Mouse (Mus musculus): ENCODE results near the gene Spon1. TPM values are rescaled to one million over a fixed set of nuclear protein-coding genes. Genes with fewer than 3 reads are reported as not detected.

Gene Spon1
- total and polyA plus RNA-seq, 3 experiments: not detected

- dilution Hi-C loops (cut with MboI; ENCODE audit: extremely low pct_ligation_motif_present, extremely low pct_unique_long_range_greater_than_20kb, low sequenced_read_pairs) (no loop called here), in situ Hi-C loops (cut with MboI; ENCODE audit: low pct_ligation_motif_present, low pct_unique_long_range_greater_than_20kb, low sequenced_read_pairs) (no loop called here)
- DNase-seq (ENCODE audit: extremely low read depth): no peak
- no peaks in the 10 kb centered on the region for H3K36me3 ChIP-seq (replicated peaks in 1 of 2; ENCODE audit: control insufficient read depth in 1 of 2, insufficient read depth in 1 of 2, low read length in 1 of 2)
- no peak for TF ChIP-seq CHD1 (IDR thresholded peaks at IDR 0.05; ENCODE audit: low read depth, low read length)
- TF ChIP-seq MAZ (IDR thresholded peaks at IDR 0.05; ENCODE audit: low read depth, low read length): no peak
- TF ChIP-seq ELF1 (IDR thresholded peaks at IDR 0.05; ENCODE audit: low read depth, low read length): no peak
- TF ChIP-seq GABPA (IDR thresholded peaks at IDR 0.05; ENCODE audit: insufficient replicate concordance, low read depth, low read length): no peak
- no peak for TF ChIP-seq TCF12 (IDR thresholded peaks at IDR 0.05; ENCODE audit: low read depth, low read length)
- TF ChIP-seq NELFE (IDR thresholded peaks at IDR 0.05; ENCODE audit: low read depth, low read length): no peak
- no peak for TF ChIP-seq E2F4 (IDR thresholded peaks at IDR 0.05; ENCODE audit: insufficient replicate concordance, low read depth, low read length)
- TF ChIP-seq MEF2A (IDR thresholded peaks at IDR 0.05; ENCODE audit: borderline replicate concordance, low read depth, low read length): no peak
- TF ChIP-seq HCFC1 (IDR thresholded peaks at IDR 0.05; ENCODE audit: low read depth, low read length): no peak
- TF ChIP-seq JUN (IDR thresholded peaks at IDR 0.05; ENCODE audit: insufficient read depth, low read depth, low read length): no peak
- TF ChIP-seq SMC3 (IDR thresholded peaks at IDR 0.05; ENCODE audit: low read depth, low read length): no peak
- no peak for TF ChIP-seq RAD21 (IDR thresholded peaks at IDR 0.05; ENCODE audit: low read depth, low read length)
- no peak for TF ChIP-seq CTCF (conservative IDR thresholded peaks at IDR 0.05 in 1 of 2, IDR thresholded peaks at IDR 0.05 in 1 of 2; ENCODE audit: low read depth in 2 of 2, low read length in 2 of 2)
- TF ChIP-seq ZKSCAN1 (IDR thresholded peaks at IDR 0.05; ENCODE audit: borderline replicate concordance, low read depth, low read length): no peak
- TF ChIP-seq USF2 (conservative IDR thresholded peaks at IDR 0.05; ENCODE audit: low read depth, low read length): no peak
- H3K4me2 ChIP-seq (ENCODE audit: insufficient read depth, low read depth, poor library complexity, severe bottlenecking): no peak overlapping the region
- H3K27ac ChIP-seq (ENCODE audit: insufficient read depth, low read depth): no peak overlapping the region
- H3K4me3 ChIP-seq (replicated peaks in 1 of 3; ENCODE audit: low read depth in 2 of 3, low read length in 2 of 3, poor library complexity in 1 of 3): no peak overlapping the region
- no peaks in the 10 kb centered on the region for H3K79me2 ChIP-seq (replicated peaks; ENCODE audit: control insufficient read depth, extremely low read depth, insufficient read depth, poor library complexity, severe bottlenecking)
- H3K4me1 ChIP-seq (ENCODE audit: control insufficient read depth in 1 of 2, insufficient read depth in 2 of 2): peaks cover 2 to 14% of the 10 kb centered on the region in 2 experiments; a peak in 3 of 4 replicates
- no peaks in the 10 kb centered on the region for H3K27me3 ChIP-seq (replicated peaks)
- H3K9me3 ChIP-seq (replicated peaks; ENCODE audit: low read length): no peaks in the 10 kb centered on the region
- no peak overlapping the region for H3K9ac ChIP-seq (ENCODE audit: insufficient read depth, low read depth)
Measured at GRCm38 (mm10) chr7:113839431-113839830, 73.6 kb downstream of the Spon1 start.

- Histone ChIP-seq H3K27me3 (replicated peaks) (no peaks in the 10 kb centered on the region), H3K4me3 (replicated peaks in 1 of 3; ENCODE audit: low read depth in 2 of 3, low read length in 2 of 3, poor library complexity in 1 of 3) (no peak overlapping the region), H3K27ac (ENCODE audit: insufficient read depth, low read depth) (no peak overlapping the region), H3K4me1 (ENCODE audit: control insufficient read depth in 1 of 2, insufficient read depth in 2 of 2) (peaks cover 2 to 23% of the 10 kb centered on the region in 2 experiments; a peak in 3 of 4 replicates), H3K9me3 (replicated peaks; ENCODE audit: low read length) (no peaks in the 10 kb centered on the region), H3K36me3 (replicated peaks in 1 of 2; ENCODE audit: control insufficient read depth in 1 of 2, insufficient read depth in 1 of 2, low read length in 1 of 2) (no peaks in the 10 kb centered on the region), H3K9ac (ENCODE audit: insufficient read depth, low read depth) (no peak overlapping the region), H3K79me2 (replicated peaks; ENCODE audit: control insufficient read depth, extremely low read depth, insufficient read depth, poor library complexity, severe bottlenecking) (no peaks in the 10 kb centered on the region), H3K4me2 (ENCODE audit: insufficient read depth, low read depth, poor library complexity, severe bottlenecking) (no peak overlapping the region)
- no peak for TF ChIP-seq MXI1 (IDR thresholded peaks at IDR 0.05; ENCODE audit: low read depth, low read length)
- no peak for TF ChIP-seq GABPA (IDR thresholded peaks at IDR 0.05; ENCODE audit: insufficient replicate concordance, low read depth, low read length)
- dilution Hi-C loops (cut with MboI; ENCODE audit: extremely low pct_ligation_motif_present, extremely low pct_unique_long_range_greater_than_20kb, low sequenced_read_pairs) (no loop called here), in situ Hi-C loops (cut with MboI; ENCODE audit: low pct_ligation_motif_present, low pct_unique_long_range_greater_than_20kb, low sequenced_read_pairs) (no loop called here)
- DNase-seq (ENCODE audit: extremely low read depth): no peak
Measured at GRCm38 (mm10) chr7:113841521-113841920, 75.7 kb downstream of the Spon1 start.
